Mouse (Mus musculus) MEL (cell line): ENCODE measurements around the gene Lrrc74a. TPM values are rescaled to one million over a fixed set of nuclear protein-coding genes. Genes with fewer than 3 reads are reported as not detected.

Experiments
- DNase-seq: peaks from one replicate; pipeline ENCODE4 v3.0.0; 2011; ENCODE audit warnings: low read depth, low spot score
- H3K27ac ChIP-seq: 2 replicates; pipeline ENCODE4 v1.5.1; 2012; ENCODE audit warnings: low read depth, mild to moderate bottlenecking, control low read depth, low read length, moderate library complexity; ENCODE audit not compliant: control insufficient read depth
- H3K27me3 ChIP-seq, 2 experiments: fragments of 150-350 bp in 1 of 2; sonication (generic) in 1 of 2; 2 replicates each; pipeline ENCODE4 v1.6.1; 2012; ENCODE audit warnings: low read length in 2 of 2, mild to moderate bottlenecking in 2 of 2, improper control_type of control experiment in 1 of 2, moderate library complexity in 1 of 2; ENCODE audit not compliant: insufficient read depth in 2 of 2, control insufficient read depth in 1 of 2
- H3K36me3 ChIP-seq, 2 experiments: 2 replicates each; pipeline ENCODE4 v1.6.1; 2012 to 2014; ENCODE audit warnings: low read length in 2 of 2, improper control_type of control experiment in 1 of 2, inconsistent platforms in 1 of 2, mild to moderate bottlenecking in 1 of 2; ENCODE audit not compliant: insufficient read depth in 2 of 2, control insufficient read depth in 1 of 2
- H3K4me1 ChIP-seq, 2 experiments: fragments of 150-350 bp in 1 of 2; sonication (generic) in 1 of 2; 2 replicates each; pipeline ENCODE4 v1.6.1; 2012; ENCODE audit warnings: low read length in 2 of 2, improper control_type of control experiment in 1 of 2, mild to moderate bottlenecking in 1 of 2; ENCODE audit not compliant: insufficient read depth in 2 of 2, control insufficient read depth in 1 of 2
- H3K4me3 ChIP-seq, 2 experiments: fragments of 150-350 bp in 1 of 2; sonication (generic) in 1 of 2; 2 replicates each; pipeline ENCODE4 v1.5.1; 2012; ENCODE audit warnings: low read depth in 2 of 2, low read length in 2 of 2, mild to moderate bottlenecking in 2 of 2, moderate library complexity in 2 of 2, control low read depth in 1 of 2, improper control_type of control experiment in 1 of 2; ENCODE audit not compliant: control insufficient read depth in 1 of 2, insufficient read depth in 1 of 2
- H3K79me2 ChIP-seq: 2 replicates; pipeline ENCODE4 v1.6.1; 2012; ENCODE audit warnings: mild to moderate bottlenecking, low read length, moderate library complexity; ENCODE audit not compliant: control insufficient read depth, poor library complexity, insufficient read depth
- H3K9ac ChIP-seq: 2 replicates; pipeline ENCODE4 v1.6.1; 2012; ENCODE audit warnings: low read depth, mild to moderate bottlenecking, control low read depth, low read length, moderate library complexity; ENCODE audit not compliant: control insufficient read depth, poor library complexity, severe bottlenecking
- H3K9me3 ChIP-seq: fragments of 150-350 bp; sonication (generic); replicated peaks from 2 replicates; pipeline ENCODE4 v1.6.1; 2012; ENCODE audit warnings: mild to moderate bottlenecking, low read length, improper control_type of control experiment, moderate library complexity; ENCODE audit not compliant: insufficient read depth
- BHLHE40 ChIP-seq: IDR thresholded peaks from 2 replicates; pipeline ENCODE4 v1.6.1; 2012; ENCODE audit warnings: low read depth, mild to moderate bottlenecking, inconsistent platforms, low read length, improper control_type of control experiment, borderline replicate concordance
- CHD1 ChIP-seq: IDR thresholded peaks from 2 replicates; pipeline ENCODE4 v1.6.1; 2012; ENCODE audit warnings: low read depth, mild to moderate bottlenecking, inconsistent platforms, low read length, improper control_type of control experiment
- HCFC1 ChIP-seq: IDR thresholded peaks from 2 replicates; pipeline ENCODE4 v1.6.1; 2012; ENCODE audit warnings: low read depth, mild to moderate bottlenecking, inconsistent platforms, low read length, improper control_type of control experiment, moderate library complexity
- MAX ChIP-seq: IDR thresholded peaks from 2 replicates; pipeline ENCODE4 v1.6.1; 2011; ENCODE audit warnings: low read length, improper control_type of control experiment
- MAZ ChIP-seq: IDR thresholded peaks from 2 replicates; pipeline ENCODE4 v1.6.1; 2012; ENCODE audit warnings: low read depth, mild to moderate bottlenecking, inconsistent platforms, low read length, improper control_type of control experiment
- NELFE ChIP-seq: IDR thresholded peaks from 2 replicates; pipeline ENCODE4 v1.6.1; 2011; ENCODE audit warnings: low read depth, low read length, improper control_type of control experiment
- POLR2A ChIP-seq, 2 experiments: IDR thresholded peaks; 2 replicates each; pipeline ENCODE4 v1.6.1; 2011 to 2012; ENCODE audit warnings: low read length in 2 of 2, mild to moderate bottlenecking in 2 of 2, control low read depth in 1 of 2, improper control_type of control experiment in 1 of 2, low read depth in 1 of 2, moderate library complexity in 1 of 2; ENCODE audit not compliant: control insufficient read depth in 1 of 2, insufficient read depth in 1 of 2, poor library complexity in 1 of 2
- polyA plus RNA-seq, 2 experiments: library from polyadenylated mRNA; stranded (reverse) in 1 of 2; unstranded in 1 of 2; fragments of >175 nt in 1 of 2; fragments of >200 nt in 1 of 2; gene quantifications; 2 replicates each; pipeline versions ENCODE4 v1.2.1 to v1.2.4; 2012; ENCODE audit warnings: low replicate concordance in 2 of 2, low read depth in 1 of 2; ENCODE audit not compliant: insufficient read length in 2 of 2, insufficient read depth in 1 of 2, missing spikeins in 1 of 2
- total RNA-seq: library from RNA; depleted of rRNA; stranded (reverse); fragments of 300-350 nt; gene quantifications from 2 replicates; pipeline ENCODE4 v1.2.3, GENCODE M21; 2012; rRNA removed

The Lrrc74a gene
- total and polyA plus RNA-seq, 3 experiments, result not detected

- Histone ChIP-seq H3K4me1 (peaks cover 0 to 10% of the 10 kb centered on the region in 2 experiments; a peak in 2 of 4 replicates), H3K79me2 (no peaks in the 10 kb centered on the region), H3K9ac (peak overlapping the region; percentile 43; the same call in 1 of the 2 replicates), H3K27me3 (no peaks in the 10 kb centered on the region)
- peak; percentile 74 for DNase-seq
- peak; percentile 20; the same call in 1 of the 2 replicates for TF ChIP-seq NELFE
- peak; percentile 42; the same call in 1 of the 2 replicates for TF ChIP-seq HCFC1
- TF ChIP-seq MAX, result no peak
- TF ChIP-seq POLR2A (IDR thresholded peaks at IDR 0.05; ENCODE audit: control insufficient read depth in 1 of 2, insufficient read depth in 1 of 2, low read depth in 1 of 2, low read length in 2 of 2, poor library complexity in 1 of 2), result peak; percentile 28 to 47; a peak in 2 of 4 replicates
- TF ChIP-seq, all 39 proteins: peak for 3
- Histone ChIP-seq H3K4me3 (no peak overlapping the region), H3K36me3 (peaks cover 0 to 5% of the 10 kb centered on the region in 2 experiments; a peak in 2 of 4 replicates), H3K9me3 (no peaks in the 10 kb centered on the region), H3K27ac (peak overlapping the region; percentile 40)
Measured at GRCm38 (mm10) chr12:86810725-86811444, 76.7 kb downstream of the Lrrc74a start.

- no peak for DNase-seq
- H3K27ac ChIP-seq, result no peak overlapping the region
- H3K4me1 ChIP-seq, result peaks cover 2 to 24% of the 10 kb centered on the region in 2 experiments; a peak in 2 of 4 replicates
- H3K4me3 ChIP-seq, result no peak overlapping the region
- TF ChIP-seq CHD1 (no peak), MAZ (no peak), BHLHE40 (no peak)
- peaks cover 0 to 9% of the 10 kb centered on the region in 2 experiments; a peak in 2 of 4 replicates for H3K36me3 ChIP-seq
- H3K27me3 ChIP-seq, result no peaks in the 10 kb centered on the region
- no peaks in the 10 kb centered on the region for H3K9me3 ChIP-seq
- no peak overlapping the region for H3K9ac ChIP-seq
- no peaks in the 10 kb centered on the region for H3K79me2 ChIP-seq
Measured at GRCm38 (mm10) chr12:86812782-86813181, 78.6 kb downstream of the Lrrc74a start.

Other genes starting within 250 kb of the Lrrc74a start
- 0.33 and 0.39 TPM in 2 replicates for gene Vash1, start 55.7 kb upstream of the Lrrc74a start, total RNA-seq
- under 1 TPM in 1 of 2 experiments, not detected in 1; 0.24 TPM for gene Vash1, start 55.7 kb upstream of the Lrrc74a start, polyA plus RNA-seq
- 1.3 TPM in 2 replicates for gene Angel1, start 7.9 kb upstream of the Lrrc74a start, total RNA-seq
- gene Angel1, start 7.9 kb upstream of the Lrrc74a start, polyA plus RNA-seq, result 1 to 10 TPM in 1 of 2 experiments, not detected in 1; 5.3 TPM
- 6.9 and 8.2 TPM in 2 replicates for gene Irf2bpl, start 150.4 kb downstream of the Lrrc74a start, total RNA-seq
- gene Irf2bpl, start 150.4 kb downstream of the Lrrc74a start, polyA plus RNA-seq, result 1 to 10 TPM in 1 of 2 experiments, not detected in 1; 8.0 TPM
- 22.5 and 24.8 TPM in 2 replicates for gene Cipc, start 212.7 kb downstream of the Lrrc74a start, total RNA-seq
- 10 to 100 TPM; 27.5 to 98.1 TPM for gene Cipc, start 212.7 kb downstream of the Lrrc74a start, polyA plus RNA-seq